ENCODE assay signal across 31 mouse cellular contexts in the genomic region with DNA sequence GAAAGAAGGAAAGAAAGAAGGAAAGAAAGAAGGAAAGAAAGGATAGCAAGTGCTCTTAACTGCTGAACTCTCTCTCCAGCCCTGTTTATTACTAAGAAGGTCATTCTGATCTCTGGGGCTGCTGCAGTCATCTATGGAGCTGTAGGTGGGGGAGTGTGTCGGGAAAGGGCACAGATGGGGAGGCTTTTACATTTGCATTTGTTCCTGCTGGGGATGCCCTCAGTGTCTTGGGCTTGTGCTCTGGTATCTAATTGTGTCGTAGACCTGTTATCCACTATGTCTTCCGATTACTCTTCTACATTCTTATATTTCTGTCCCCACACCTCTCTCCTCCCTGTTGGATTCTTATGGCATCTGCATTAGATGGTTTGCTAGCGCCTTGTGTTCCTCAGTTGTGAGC. TPM values are rescaled to one million over a fixed set of nuclear protein-coding genes. Genes with fewer than 3 reads are reported as not detected.
"Had no signal": no experiment of that assay in that cellular context is flagged by ENCODE, and none has a peak within 500 bp of the region (broad histone marks: within the 10 kb centered on the region; RNA-seq: fewer than 3 reads in every experiment).

No protein-coding gene starts in this region.

- H3K4me3 ChIP-seq: heart, embryonic 10.5 days; heart, embryonic 12.5 days; heart, embryonic 13.5 days; heart, embryonic 15.5 days; hindbrain, embryonic 10.5 days; hindbrain, embryonic 12.5 days; hindbrain, embryonic 13.5 days; hindbrain, embryonic 15.5 days; intestine, embryonic 15.5 days; kidney, embryonic 15.5 days; layer of hippocampus, adult 2 months had no signal

- H3K4me1 ChIP-seq: heart, embryonic 10.5 days; heart, embryonic 12.5 days; heart, embryonic 13.5 days; heart, embryonic 15.5 days; intestine, embryonic 15.5 days; kidney, embryonic 15.5 days had no signal

- H3K9ac ChIP-seq: heart, embryonic 12.5 days; heart, embryonic 13.5 days; heart, embryonic 15.5 days; hindbrain, embryonic 12.5 days; hindbrain, embryonic 13.5 days; hindbrain, embryonic 14.5 days; hindbrain, embryonic 15.5 days; intestine, embryonic 15.5 days; kidney, embryonic 15.5 days had no signal

- H3K4me2 ChIP-seq: heart, embryonic 11.5 days; heart, embryonic 12.5 days; heart, embryonic 13.5 days; heart, embryonic 15.5 days; hindbrain, embryonic 12.5 days; hindbrain, embryonic 13.5 days; hindbrain, embryonic 14.5 days; hindbrain, embryonic 15.5 days; intestine, embryonic 15.5 days; kidney, embryonic 15.5 days had no signal

- H3K36me3 ChIP-seq: heart, embryonic 10.5 days; heart, embryonic 12.5 days; heart, embryonic 13.5 days; heart, embryonic 15.5 days; hindbrain, embryonic 10.5 days; hindbrain, embryonic 12.5 days; intestine, embryonic 15.5 days; kidney, embryonic 15.5 days had no signal

- H3K27me3 ChIP-seq: hindbrain, embryonic 12.5 days; hindbrain, embryonic 15.5 days; intestine, embryonic 15.5 days had no signal

- H3K27ac ChIP-seq: heart, embryonic 10.5 days; heart, embryonic 13.5 days; heart, embryonic 15.5 days; hindbrain, embryonic 10.5 days; hindbrain, embryonic 12.5 days; hindbrain, embryonic 13.5 days; hindbrain, embryonic 14.5 days; hindbrain, embryonic 15.5 days; hindbrain, postnatal 0 days; intestine, embryonic 15.5 days; kidney, embryonic 15.5 days; kidney, postnatal 0 days; layer of hippocampus, adult 2 months had no signal

- H3K9me3 ChIP-seq: heart, embryonic 10.5 days; heart, embryonic 12.5 days; heart, embryonic 13.5 days; heart, embryonic 15.5 days; hindbrain, embryonic 10.5 days; hindbrain, embryonic 12.5 days; hindbrain, embryonic 13.5 days; hindbrain, embryonic 15.5 days; intestine, embryonic 15.5 days; kidney, embryonic 15.5 days had no signal

- DNase-seq: heart, postnatal 10 days; heart, postnatal 14 days; heart, postnatal 36 days; heart, postnatal 4 days; kidney, adult 11 months; kidney, adult 18-20 months; kidney, adult 8-10 months; kidney, postnatal 10 days; kidney, postnatal 14 days; kidney, postnatal 25 days; kidney, postnatal 4 days; layer of hippocampus, adult 9-11 months; layer of hippocampus, postnatal 36 days had no signal

RNA-seq across cellular contexts. Expression of a gene that starts 13.1 kb away (rescaled TPM):
- total RNA-seq: hematopoietic stem cell, adult 5-6 weeks had no signal
- polyA plus RNA-seq: inflammation-experienced regulatory T-cells, adult 6 months; kidney, embryonic 14.5 days had no signal

RNA-seq across cellular contexts. Expression of a gene that starts 54.4 kb away (rescaled TPM):
- total RNA-seq: hematopoietic stem cell, adult 5-6 weeks; hindbrain, postnatal 0 days had no signal
